Comparison of ENCODE assay signal across 8 mouse cellular contexts in the genomic region with DNA sequence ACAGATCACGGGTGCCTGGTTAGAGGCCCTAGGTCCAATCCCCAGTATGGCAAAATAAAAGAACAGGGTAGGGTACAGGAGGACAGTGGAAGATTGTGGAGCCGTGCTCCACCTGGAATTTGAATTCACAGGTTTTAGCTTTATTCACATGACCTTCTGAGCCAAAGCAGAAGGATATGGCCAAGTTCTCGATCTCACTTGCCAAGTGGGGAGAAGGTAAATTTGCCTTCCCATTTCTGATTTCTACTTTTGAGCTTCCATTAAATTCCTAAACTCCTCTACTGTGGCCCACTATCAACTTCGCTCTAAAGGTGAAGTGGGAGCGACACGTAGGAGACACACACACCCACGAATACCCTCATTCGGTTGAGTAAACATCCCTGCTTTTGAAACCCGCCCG. TPM values are rescaled to one million over a fixed set of nuclear protein-coding genes. Genes with fewer than 3 reads are reported as not detected.
DNase-seq lines count a peak whose midpoint lies in the region; ATAC-seq and TF ChIP-seq lines count a peak whose summit lies in the region.

No protein-coding gene starts in this region.

- peak overlapping the region; percentile 83 for H3K4me3 ChIP-seq in heart, adult 2 months
- H3K4me3 ChIP-seq in thymus, adult 2 months (ENCODE audit: control insufficient read depth, insufficient read depth, low read length) = peak overlapping the region; percentile 90
- peak overlapping the region; percentile 91 for H3K4me3 ChIP-seq in liver, embryonic 11.5 days (ENCODE audit: low read depth, low read length)
- peak overlapping the region; percentile 59 for H3K4me3 ChIP-seq in stomach, postnatal 0 days (ENCODE audit: low read depth, low read length)

- H3K9me3 ChIP-seq in liver, embryonic 11.5 days (ENCODE audit: control insufficient read depth, low read length) = no peaks in the 10 kb centered on the region
- H3K9me3 ChIP-seq in stomach, postnatal 0 days (ENCODE audit: control insufficient read depth, low read length) = no peaks in the 10 kb centered on the region

- peaks cover 16% of the 10 kb centered on the region for H3K4me1 ChIP-seq in heart, adult 2 months (ENCODE audit: control insufficient read depth, insufficient read depth, low read length)
- peaks cover 10% of the 10 kb centered on the region for H3K4me1 ChIP-seq in thymus, adult 2 months (replicated peaks; ENCODE audit: control insufficient read depth, insufficient read depth, low read length)
- H3K4me1 ChIP-seq in liver, embryonic 11.5 days (replicated peaks; ENCODE audit: control insufficient read depth, insufficient read depth, low read length) = peaks cover 54% of the 10 kb centered on the region
- H3K4me1 ChIP-seq in stomach, postnatal 0 days (replicated peaks; ENCODE audit: control insufficient read depth, insufficient read depth) = peaks cover 18% of the 10 kb centered on the region

- peak overlapping the region; percentile 95 for H3K9ac ChIP-seq in heart, adult 2 months (ENCODE audit: low read depth, low read length)
- H3K9ac ChIP-seq in liver, embryonic 11.5 days (ENCODE audit: low read depth, low read length) = peak overlapping the region; percentile 97
- H3K9ac ChIP-seq in stomach, postnatal 0 days (ENCODE audit: low read length) = peak overlapping the region; percentile 68

- TF ChIP-seq POLR2A in heart, adult 2 months (IDR thresholded peaks at IDR 0.05; ENCODE audit: insufficient read depth, low read depth, low read length) = no peak
- TF ChIP-seq POLR2A in thymus, adult 2 months (IDR thresholded peaks at IDR 0.05; ENCODE audit: control insufficient read depth, extremely low read depth, insufficient read depth, low read length, poor library complexity) = no peak

- peak in 1 of 2 experiments; percentile 23 for DNase-seq in heart, adult 2 months
- DNase-seq in heart, postnatal 14 days = no peak
- DNase-seq in thymus, adult 2 months = no peak
- no peak for DNase-seq in thymus, postnatal 4 days
- no peak for DNase-seq in liver, embryonic 11.5 days (ENCODE audit: low spot score)
- DNase-seq in stomach, postnatal 0 days (ENCODE audit: low spot score) = no peak
- DNase-seq in cerebellum, adult 8-10 months = no peak

- H3K27ac ChIP-seq in heart, adult 2 months = peak overlapping the region; percentile 99
- H3K27ac ChIP-seq in thymus, adult 2 months (ENCODE audit: control insufficient read depth, insufficient read depth, low read length) = no peak overlapping the region
- peak overlapping the region; percentile 99; the same call in 1 of the 2 replicates for H3K27ac ChIP-seq in liver, embryonic 11.5 days (ENCODE audit: low read depth, low read length)
- H3K27ac ChIP-seq in stomach, postnatal 0 days (replicated peaks) = peak overlapping the region; percentile 96

- peaks cover 7% of the 10 kb centered on the region for H3K36me3 ChIP-seq in heart, adult 2 months (ENCODE audit: control insufficient read depth, insufficient read depth, low read length)
- no peaks in the 10 kb centered on the region; the same call in 1 of the 2 replicates for H3K36me3 ChIP-seq in thymus, adult 2 months (ENCODE audit: control insufficient read depth, insufficient read depth, low read length)
- H3K36me3 ChIP-seq in liver, embryonic 11.5 days (ENCODE audit: control insufficient read depth, insufficient read depth, low read length) = peaks cover 9% of the 10 kb centered on the region
- H3K36me3 ChIP-seq in stomach, postnatal 0 days (ENCODE audit: control insufficient read depth, insufficient read depth, low read length) = no peaks in the 10 kb centered on the region

- no peak for ATAC-seq in liver, embryonic 11.5 days (replicated peaks; ENCODE audit: low FRiP score)
- no peak for ATAC-seq in stomach, postnatal 0 days (ENCODE audit: low FRiP score, low TSS enrichment)
- no peak for ATAC-seq in frontal cortex, adult (ENCODE audit: low TSS enrichment)

- WGBS in heart, adult 2 months = under 1% methylated on average over 10 of the region's 10 CpGs
- WGBS in thymus, adult 2 months = 13% methylated on average over 10 of the region's 10 CpGs
- 15% methylated on average over 10 of the region's 10 CpGs for WGBS in liver, embryonic 11.5 days
- WGBS in stomach, postnatal 0 days = 6% methylated on average over 10 of the region's 10 CpGs

- intact Hi-C loops in heart, adult 2 months (cut with DNase I) = loop anchor here (5.0 kb wide), 1 partner anchor 138 kb away; no protein-coding TSS in a partner anchor
- intact Hi-C loops in heart, postnatal 14 days (cut with DNase I) = no loop called here

- TF ChIP-seq EP300 in heart, adult 2 months (IDR thresholded peaks at IDR 0.05; ENCODE audit: insufficient read depth, low read depth, low read length) = no peak
- no peak for TF ChIP-seq EP300 in stomach, postnatal 0 days (optimal IDR thresholded peaks at IDR 0.05)

- TF ChIP-seq CTCF in heart, adult 2 months (IDR thresholded peaks at IDR 0.05) = no peak
- no peak for TF ChIP-seq CTCF in thymus, adult 2 months (IDR thresholded peaks at IDR 0.05; ENCODE audit: borderline replicate concordance, control insufficient read depth, extremely low read depth, insufficient read depth, low read length, poor library complexity)
- TF ChIP-seq CTCF in stomach, postnatal 0 days (IDR thresholded peaks at IDR 0.05; ENCODE audit: low read depth) = no peak; the same call in 1 of the 2 replicates

- peak overlapping the region; percentile 95 for H3K4me2 ChIP-seq in liver, embryonic 11.5 days
- H3K4me2 ChIP-seq in stomach, postnatal 0 days (replicated peaks; ENCODE audit: low read depth) = peak overlapping the region; percentile 73

- H3K79me2 ChIP-seq in heart, adult 2 months (replicated peaks; ENCODE audit: control insufficient read depth, insufficient read depth, low read length) = peaks cover 7% of the 10 kb centered on the region

- H3K27me3 ChIP-seq in heart, adult 2 months (ENCODE audit: control insufficient read depth, insufficient read depth, low read length) = no peaks in the 10 kb centered on the region
- H3K27me3 ChIP-seq in thymus, adult 2 months (ENCODE audit: control insufficient read depth, insufficient read depth, low read length) = no peaks in the 10 kb centered on the region
- H3K27me3 ChIP-seq in liver, embryonic 11.5 days (replicated peaks; ENCODE audit: control insufficient read depth, insufficient read depth, low read length) = no peaks in the 10 kb centered on the region
- no peaks in the 10 kb centered on the region for H3K27me3 ChIP-seq in stomach, postnatal 0 days (ENCODE audit: control insufficient read depth, insufficient read depth, low read length)

RNA-seq across cellular contexts. Expression of a gene that starts 0.9 kb away (rescaled TPM):
- total RNA-seq in heart, adult 2 months (2021) = 100 to 1,000 TPM; 395 to 436 TPM
- polyA plus RNA-seq in heart, adult 2 months (2012; rRNA removed) = 397 and 529 TPM in 2 replicates
- total RNA-seq in heart, postnatal 14 days (2021) = 100 to 1,000 TPM; 346 to 358 TPM
- polyA plus RNA-seq in thymus, adult 2 months (2012; rRNA removed) = 136 and 170 TPM in 2 replicates
- polyA plus RNA-seq in liver, embryonic 11.5 days (2014; fragmentation: Nextera tagmentation; extraction: Ambion mirVana) = 27.6 and 28.9 TPM in 2 replicates
- polyA plus RNA-seq in stomach, postnatal 0 days (2015; fragmentation: Nextera tagmentation; extraction: Ambion mirVana) = 32.4 and 35.6 TPM in 2 replicates

RNA-seq across cellular contexts. Expression of a gene that starts 20.8 kb away (rescaled TPM):
- total RNA-seq in heart, adult 2 months (2021) = 10 to 100 TPM; 35.0 to 36.9 TPM
- 55.0 and 76.6 TPM in 2 replicates for polyA plus RNA-seq in heart, adult 2 months (2012; rRNA removed)
- 10 to 100 TPM; 34.6 to 35.8 TPM for total RNA-seq in heart, postnatal 14 days (2021)
- 24.5 and 25.3 TPM in 2 replicates for polyA plus RNA-seq in thymus, adult 2 months (2012; rRNA removed)
- 33.6 and 41.2 TPM in 2 replicates for polyA plus RNA-seq in liver, embryonic 11.5 days (2014; fragmentation: Nextera tagmentation; extraction: Ambion mirVana)
- 84.7 and 95.1 TPM in 2 replicates for polyA plus RNA-seq in stomach, postnatal 0 days (2015; fragmentation: Nextera tagmentation; extraction: Ambion mirVana)

RNA-seq across cellular contexts. Expression of a gene that starts 40.0 kb away (rescaled TPM):
- total RNA-seq in heart, adult 2 months (2021) = 10 to 100 TPM; 34.8 to 36.9 TPM
- 8.4 and 11.1 TPM in 2 replicates for polyA plus RNA-seq in heart, adult 2 months (2012; rRNA removed)
- total RNA-seq in heart, postnatal 14 days (2021) = 10 to 100 TPM; 36.4 to 46.8 TPM
- polyA plus RNA-seq in thymus, adult 2 months (2012; rRNA removed) = 52.3 and 61.2 TPM in 2 replicates
- 76.7 and 82.0 TPM in 2 replicates for polyA plus RNA-seq in liver, embryonic 11.5 days (2014; fragmentation: Nextera tagmentation; extraction: Ambion mirVana)
- 30.5 and 38.7 TPM in 2 replicates for polyA plus RNA-seq in stomach, postnatal 0 days (2015; fragmentation: Nextera tagmentation; extraction: Ambion mirVana)

RNA-seq across cellular contexts. Expression of a gene that starts 51.5 kb away (rescaled TPM):
- total RNA-seq in heart, adult 2 months (2021) = 10 to 100 TPM; 11.6 to 12.5 TPM
- polyA plus RNA-seq in heart, adult 2 months (2012; rRNA removed) = 11.1 and 16.2 TPM in 2 replicates
- total RNA-seq in heart, postnatal 14 days (2021) = 10 to 100 TPM; 12.4 to 13.7 TPM
- polyA plus RNA-seq in thymus, adult 2 months (2012; rRNA removed) = 25.0 and 26.2 TPM in 2 replicates
- polyA plus RNA-seq in liver, embryonic 11.5 days (2014; fragmentation: Nextera tagmentation; extraction: Ambion mirVana) = 10.5 and 12.0 TPM in 2 replicates
- polyA plus RNA-seq in stomach, postnatal 0 days (2015; fragmentation: Nextera tagmentation; extraction: Ambion mirVana) = 17.6 and 17.8 TPM in 2 replicates
